Mouse (Mus musculus) yolk sac, embryonic 10.5 days (tissue): ENCODE measurements around the gene Ankrd42.

Experiments
- DNase-seq: peaks from one replicate; pipeline ENCODE4 v3.0.0-alpha.2; 2017; ENCODE audit warnings: low spot score

Gene Ankrd42

DNA sequence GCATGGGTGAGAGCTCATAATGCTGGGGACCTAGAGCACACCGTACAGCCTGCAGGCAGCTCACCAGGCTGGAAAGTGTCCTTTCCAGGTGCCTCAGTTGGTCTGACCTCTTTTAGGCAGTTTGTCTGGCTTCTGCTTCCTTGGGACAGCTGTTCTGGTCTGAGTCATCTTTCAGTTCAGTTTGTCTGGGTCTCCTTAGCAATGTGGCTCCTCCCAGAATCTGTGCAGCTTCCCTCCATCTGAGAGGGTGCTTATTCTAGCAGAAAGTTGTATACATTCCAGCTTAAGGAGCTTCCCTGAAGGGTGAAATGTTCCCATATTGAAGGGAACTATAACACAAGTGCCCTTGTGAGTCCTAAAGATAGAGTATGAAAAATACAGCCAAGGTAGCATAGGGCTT is 70.2 kb downstream of the Ankrd42 start:
- peak; percentile 7 for DNase-seq

DNA sequence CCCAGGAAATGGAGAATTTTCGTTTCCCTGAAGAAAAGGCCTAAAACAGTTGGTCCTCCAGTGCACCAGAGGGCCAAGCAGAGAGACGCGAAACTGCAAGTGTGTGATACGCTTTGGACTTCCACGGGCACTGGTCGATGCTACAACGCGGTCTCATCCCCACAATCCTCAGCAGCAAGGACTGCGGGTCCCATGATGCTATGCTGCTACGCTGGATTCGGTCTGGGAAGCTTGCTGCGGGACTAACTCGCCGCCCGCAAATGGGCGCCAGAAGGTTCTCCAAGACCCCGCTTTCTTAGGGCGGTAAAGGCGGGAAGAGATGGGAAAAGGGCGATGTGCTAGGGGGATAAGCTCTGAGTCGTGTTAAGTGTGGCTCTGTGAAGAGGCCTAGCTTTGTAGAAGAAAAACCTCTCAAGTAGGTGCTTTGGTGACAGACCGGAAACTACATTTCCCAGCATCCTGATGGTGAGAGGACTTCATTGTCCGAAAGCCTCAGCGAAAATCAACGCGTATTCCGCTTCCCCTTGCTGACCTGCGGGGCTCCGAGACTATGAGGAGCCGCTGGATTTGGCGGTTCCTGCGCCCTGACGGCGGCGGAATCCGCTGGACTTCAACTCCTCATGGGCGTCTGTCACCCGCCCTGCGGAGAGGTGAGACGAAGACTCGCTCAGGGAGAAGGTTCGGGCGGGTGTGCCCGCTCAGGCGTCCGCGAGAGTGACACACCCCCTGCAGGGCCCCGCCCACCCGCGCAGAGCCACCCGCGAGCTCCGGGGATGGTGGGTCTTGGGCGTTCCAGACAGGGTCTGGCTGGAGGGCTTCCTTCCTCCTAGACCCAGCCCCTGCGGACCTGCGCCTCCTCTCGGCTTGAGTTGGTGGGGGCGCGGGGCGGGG is 75.7 kb downstream of the Ankrd42 start, which contains the start of gene Ccdc90b:
Gene Ccdc90b (plus strand): TSS at position 164 of the 891 bp plus-strand sequence.
- peak; percentile 96 for DNase-seq

DNA sequence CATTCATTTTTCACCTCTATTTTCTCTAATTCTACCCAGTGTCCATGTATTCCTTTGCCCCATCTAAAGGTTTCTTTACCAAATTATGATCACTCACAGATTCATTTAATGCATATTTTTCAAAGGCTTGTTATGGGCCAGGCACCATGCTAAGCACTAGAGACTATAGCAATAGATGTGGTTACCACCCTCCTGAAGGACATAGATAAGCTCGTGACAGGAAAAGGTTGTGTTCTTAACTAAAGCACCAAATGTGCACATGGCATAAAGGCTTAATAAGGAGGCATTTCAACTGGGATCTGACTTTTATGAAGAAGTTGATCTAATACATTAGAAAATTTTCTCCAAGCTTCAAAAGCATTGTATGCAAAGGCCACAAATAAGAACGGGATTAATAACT is 78.2 kb downstream of the Ankrd42 start:
- DNase-seq: no peak

- DNase-seq: no peak
Observed at GRCm38 (mm10) chr7:92550990-92551392, 86.0 kb downstream of the Ankrd42 start.

- no peak for DNase-seq
Observed at GRCm38 (mm10) chr7:92550248-92550989, 86.5 kb downstream of the Ankrd42 start.

- DNase-seq: no peak
Observed at GRCm38 (mm10) chr7:92546763-92547162, 90.2 kb downstream of the Ankrd42 start.

DNA sequence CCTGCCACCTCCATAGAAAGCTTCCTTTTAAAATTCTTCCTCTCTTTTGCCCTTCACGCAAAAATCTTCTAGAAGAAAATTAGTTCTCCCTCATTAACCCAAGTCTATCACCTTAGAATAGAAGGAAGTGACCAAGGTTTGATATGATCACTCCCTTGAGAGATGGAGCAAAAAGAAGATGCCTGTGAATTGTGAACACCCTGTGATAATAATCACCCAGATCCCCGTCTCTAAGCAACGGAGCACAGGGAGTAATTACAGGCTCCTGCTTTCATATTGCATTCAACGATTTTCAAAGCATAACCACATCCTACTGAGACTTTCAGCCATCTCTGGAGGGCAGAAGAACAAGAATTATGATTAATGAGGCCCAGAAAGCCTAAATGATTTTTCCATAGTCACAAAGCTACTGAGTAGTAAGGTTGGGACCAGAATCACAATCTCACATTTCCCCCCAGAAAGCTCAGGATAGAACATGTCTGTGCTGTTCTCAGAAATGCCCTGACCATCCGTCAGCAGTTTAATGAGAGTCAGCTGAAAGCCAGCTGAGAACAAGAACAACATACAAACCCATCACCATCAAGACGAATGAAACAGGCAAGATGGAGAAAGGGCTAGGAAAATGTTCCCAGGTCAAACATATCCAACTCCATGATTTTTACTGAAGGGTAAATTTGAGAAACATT is 104.4 kb downstream of the Ankrd42 start:
- no peak for DNase-seq
